Mouse (Mus musculus): Measurements from ENCODE around the gene Ankrd44.

Ankrd44 gene

DNA sequence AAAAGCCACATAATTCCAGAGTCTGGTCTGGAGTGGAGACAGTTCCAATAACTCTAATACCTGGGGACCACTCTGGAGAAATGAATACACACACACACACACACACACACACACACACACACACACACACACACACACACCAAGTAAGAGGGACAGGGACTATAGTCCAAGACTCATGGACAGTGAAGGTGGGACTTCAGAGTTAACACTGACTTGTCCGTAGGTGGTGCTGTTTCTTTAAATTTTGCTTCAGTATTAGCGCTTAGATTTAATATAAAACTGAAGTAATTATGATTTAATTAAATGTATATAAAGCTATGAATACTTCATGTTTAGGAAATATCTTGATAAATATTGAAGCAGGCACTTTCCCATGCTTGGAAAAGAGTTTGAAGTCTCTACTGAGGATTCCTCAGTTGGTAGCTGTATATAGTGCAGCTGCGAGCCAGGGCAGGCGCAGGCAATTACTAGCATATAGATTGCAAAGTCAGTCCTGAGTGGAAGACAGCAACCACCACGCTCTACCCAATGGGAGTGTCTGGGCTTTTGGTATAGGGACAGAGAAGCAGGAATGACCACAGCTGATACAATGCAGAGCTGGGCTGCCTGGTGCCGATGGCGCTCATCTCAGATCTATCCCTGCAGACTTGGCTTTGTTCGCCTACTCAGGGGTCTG lies 170.4 kb downstream of the Ankrd44 start:
- DNase-seq (ENCODE audit: low spot score): no peak

GRCm38 (mm10) chr1:54749961-54750360 lies 176.2 kb downstream of the Ankrd44 start:
- DNase-seq (ENCODE audit: low spot score): no peak

GRCm38 (mm10) chr1:54749516-54749915 lies 176.7 kb downstream of the Ankrd44 start:
- DNase-seq (ENCODE audit: low spot score): no peak

GRCm38 (mm10) chr1:54747785-54748420 lies 178.3 kb downstream of the Ankrd44 start:
- no peak for DNase-seq (ENCODE audit: low spot score)

GRCm38 (mm10) chr1:54745666-54746065 lies 180.5 kb downstream of the Ankrd44 start:
- no peak for DNase-seq (ENCODE audit: low spot score)

- no peak for DNase-seq (ENCODE audit: low spot score)
Observed at GRCm38 (mm10) chr1:54744171-54744570, 182.0 kb downstream of the Ankrd44 start.

GRCm38 (mm10) chr1:54743072-54743471 lies 183.1 kb downstream of the Ankrd44 start:
- no peak for DNase-seq (ENCODE audit: low spot score)

DNA sequence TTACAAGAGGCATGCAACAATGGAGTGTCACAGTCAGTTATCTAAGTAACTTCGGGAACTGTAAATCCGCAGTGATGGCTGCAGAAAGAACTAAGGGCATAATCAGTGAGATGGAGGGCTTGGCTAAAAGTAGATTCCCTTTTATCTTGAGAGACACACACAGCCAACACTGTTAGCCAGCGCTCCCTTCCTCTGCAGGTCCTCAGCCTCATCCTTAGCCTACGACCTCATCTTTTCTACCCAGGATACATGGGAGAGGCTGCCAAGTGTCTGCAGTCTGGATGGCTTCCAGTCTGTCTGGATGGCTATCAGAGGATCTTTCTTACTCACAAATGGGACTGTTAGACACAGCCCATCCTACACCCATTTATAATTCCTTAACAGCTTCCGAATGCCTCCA lies 185.3 kb downstream of the Ankrd44 start:
- DNase-seq (ENCODE audit: low spot score): no peak

GRCm38 (mm10) chr1:54737472-54737871 lies 188.7 kb downstream of the Ankrd44 start:
- DNase-seq (ENCODE audit: low spot score): no peak

DNA sequence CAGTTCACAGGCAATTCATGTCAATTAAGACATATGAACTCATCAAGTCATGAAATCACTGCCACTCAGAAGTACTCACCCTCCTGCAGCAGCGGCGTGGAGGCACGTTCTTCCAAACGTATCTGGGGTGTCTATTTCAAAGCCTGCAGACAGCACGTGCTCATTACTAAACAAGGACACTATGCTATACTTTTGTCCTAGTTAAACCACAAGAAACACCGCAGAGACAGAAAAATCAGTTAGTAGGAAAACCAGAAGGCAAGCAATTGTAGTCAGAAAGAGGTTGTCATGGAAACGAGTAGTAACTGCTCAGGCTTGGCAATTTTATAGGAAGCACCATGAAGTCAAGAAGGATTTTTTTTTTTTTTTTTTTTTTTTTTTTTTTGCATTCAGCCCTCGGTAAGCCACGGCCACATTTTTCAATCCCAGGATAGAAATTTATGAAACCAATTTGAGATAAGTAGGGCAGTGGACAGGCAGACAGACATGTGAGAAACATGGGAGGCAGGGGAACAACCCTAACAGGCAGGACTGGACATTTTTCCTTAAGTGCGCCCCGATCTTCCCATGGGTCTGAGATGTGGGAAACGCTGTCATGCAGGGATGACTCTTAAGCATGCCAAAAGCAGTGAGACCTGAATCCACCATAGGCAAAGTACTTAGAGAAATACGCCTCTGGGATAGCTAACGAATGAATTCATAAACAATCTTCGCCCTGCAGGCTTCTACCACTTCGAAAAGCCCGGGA lies 191.1 kb downstream of the Ankrd44 start:
- DNase-seq (ENCODE audit: low spot score): no peak

- no peak for DNase-seq (ENCODE audit: low spot score)
Observed at GRCm38 (mm10) chr1:54729316-54729715, 196.9 kb downstream of the Ankrd44 start.

DNA sequence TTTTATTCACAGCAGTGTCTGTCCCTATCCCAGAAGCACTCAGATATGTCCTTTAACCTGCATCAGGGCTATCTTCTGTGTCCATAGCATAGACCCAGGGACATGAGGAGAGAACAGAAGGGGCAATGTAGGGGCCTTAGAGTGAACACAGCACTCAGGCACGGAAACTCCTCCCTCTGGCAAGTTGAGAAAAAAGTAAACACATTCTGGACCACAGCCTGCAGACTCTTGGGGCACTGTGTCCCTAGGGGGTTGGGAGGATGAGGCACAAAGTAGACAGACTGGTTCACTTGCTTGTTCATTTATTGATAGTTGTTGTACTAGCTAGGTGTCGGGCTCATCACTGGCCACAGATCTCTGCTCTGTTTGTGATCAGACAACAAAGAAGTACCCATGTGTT lies 199.6 kb downstream of the Ankrd44 start:
- DNase-seq (ENCODE audit: low spot score): no peak

DNA sequence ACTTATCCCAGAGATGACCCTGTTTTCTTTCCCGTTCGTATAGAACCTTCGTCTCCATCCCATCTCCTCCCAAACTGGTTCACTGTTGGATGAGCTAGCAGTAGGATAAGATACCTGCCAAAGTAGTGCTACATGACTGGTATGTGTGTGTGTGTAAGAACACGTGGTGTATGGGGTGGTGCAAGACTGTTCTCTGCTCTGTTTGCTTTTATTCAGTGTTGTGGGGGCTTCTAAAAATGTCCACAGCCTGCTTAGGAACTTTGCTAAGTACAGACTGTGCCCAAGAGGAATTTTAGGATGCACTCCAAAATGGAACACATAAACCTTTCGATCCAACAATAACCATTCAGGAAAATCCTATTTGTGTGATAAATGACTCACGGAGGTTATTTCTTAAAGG lies 209.3 kb downstream of the Ankrd44 start:
- DNase-seq (ENCODE audit: low spot score): no peak

DNA sequence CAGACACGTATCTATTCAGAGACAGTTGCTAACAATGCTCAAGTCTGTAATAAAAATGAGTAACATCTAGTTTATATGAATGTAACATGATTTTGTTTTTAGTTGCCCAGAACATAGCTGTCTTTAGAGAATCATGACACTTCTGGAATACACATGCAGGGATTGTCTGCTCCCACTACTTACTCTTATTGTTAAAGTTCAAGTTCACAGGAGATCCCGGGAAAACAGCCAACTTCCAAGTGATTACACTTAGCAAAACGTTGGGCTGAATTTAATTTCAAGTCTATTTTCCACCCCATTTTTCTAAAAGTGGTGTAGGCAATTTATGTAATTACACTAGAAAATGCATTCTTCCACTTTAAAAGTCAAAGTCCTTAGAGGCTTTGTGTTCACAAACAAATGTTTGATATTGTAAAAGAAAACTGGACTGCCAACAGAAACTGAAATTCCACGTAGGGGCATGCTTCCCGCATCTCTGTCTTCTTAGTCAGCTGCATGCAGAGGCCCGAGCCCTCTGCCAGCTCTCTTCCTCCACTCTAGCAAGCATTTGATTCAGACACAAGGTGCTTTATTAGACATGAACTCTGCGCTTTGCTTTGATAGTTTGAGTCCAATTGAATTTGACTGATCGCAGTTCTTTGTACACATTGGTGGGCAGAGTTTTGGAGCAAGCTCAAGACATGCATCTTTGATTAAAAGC lies 211.0 kb downstream of the Ankrd44 start:
- no peak for DNase-seq (ENCODE audit: low spot score)

DNA sequence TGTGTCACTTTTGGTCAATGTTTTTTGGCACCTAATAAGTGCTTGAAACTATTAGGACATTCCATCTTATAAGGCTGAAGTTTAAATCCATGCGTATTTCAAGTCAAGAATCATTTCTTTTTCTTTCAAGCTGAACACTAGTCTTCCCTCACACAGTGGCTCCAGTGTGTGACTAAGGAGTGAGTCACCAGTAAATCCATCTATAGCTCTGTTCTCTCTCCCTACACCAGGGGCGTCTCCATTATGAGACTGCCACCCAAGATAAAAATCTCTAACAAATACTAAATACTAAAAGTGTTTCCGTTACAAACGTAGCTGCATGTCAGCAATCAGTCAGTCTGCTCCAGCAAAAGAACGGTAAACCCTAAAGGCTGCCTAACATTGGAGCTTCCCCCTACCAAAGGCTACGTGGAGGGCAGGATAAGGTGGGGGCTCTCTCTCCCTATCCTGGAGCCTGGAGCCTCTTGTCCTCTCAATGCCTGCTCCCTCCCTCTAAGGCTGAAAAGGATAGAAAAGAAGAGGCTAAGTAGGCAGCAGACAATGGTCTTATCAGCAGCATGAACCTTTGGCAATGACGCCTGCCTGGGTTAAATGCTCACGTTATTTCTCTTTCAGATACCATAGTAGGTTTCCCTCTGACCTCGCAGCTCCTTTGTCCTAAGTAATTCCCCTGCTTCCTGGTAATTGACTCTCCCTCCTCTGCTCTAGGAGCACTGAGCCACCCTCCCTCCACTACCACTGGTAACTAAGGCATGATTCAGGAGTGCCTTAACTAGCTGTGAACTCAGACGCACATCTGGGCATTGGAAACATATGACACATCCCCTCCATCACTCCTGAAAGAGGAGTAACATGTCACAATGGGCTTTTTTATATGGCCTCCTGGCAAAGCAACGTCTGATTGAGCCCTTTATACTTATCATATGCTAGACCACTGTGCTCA lies 212.7 kb downstream of the Ankrd44 start:
- DNase-seq (ENCODE audit: low spot score): no peak

DNA sequence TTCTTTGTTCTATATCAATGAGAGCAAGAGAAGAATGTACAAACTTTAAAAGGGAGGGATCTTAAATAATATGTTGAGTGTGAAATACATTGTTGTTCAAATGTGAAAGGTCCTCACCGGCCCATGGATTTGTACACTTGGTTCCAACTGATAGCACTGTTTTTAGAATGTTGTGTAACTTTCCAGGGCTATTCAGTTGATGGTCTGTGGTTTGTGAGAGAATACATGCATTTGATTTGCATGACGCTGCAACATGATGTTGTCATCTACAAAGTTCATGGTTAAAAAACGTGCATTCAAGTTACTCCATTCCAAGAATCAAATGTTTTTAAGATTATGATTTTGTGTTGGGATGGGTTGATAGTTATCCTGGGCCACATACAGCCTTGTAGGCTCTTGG lies 214.6 kb downstream of the Ankrd44 start:
- no peak for DNase-seq (ENCODE audit: low spot score)

GRCm38 (mm10) chr1:54710550-54710949 lies 215.6 kb downstream of the Ankrd44 start:
- no peak for DNase-seq (ENCODE audit: low spot score)

DNA sequence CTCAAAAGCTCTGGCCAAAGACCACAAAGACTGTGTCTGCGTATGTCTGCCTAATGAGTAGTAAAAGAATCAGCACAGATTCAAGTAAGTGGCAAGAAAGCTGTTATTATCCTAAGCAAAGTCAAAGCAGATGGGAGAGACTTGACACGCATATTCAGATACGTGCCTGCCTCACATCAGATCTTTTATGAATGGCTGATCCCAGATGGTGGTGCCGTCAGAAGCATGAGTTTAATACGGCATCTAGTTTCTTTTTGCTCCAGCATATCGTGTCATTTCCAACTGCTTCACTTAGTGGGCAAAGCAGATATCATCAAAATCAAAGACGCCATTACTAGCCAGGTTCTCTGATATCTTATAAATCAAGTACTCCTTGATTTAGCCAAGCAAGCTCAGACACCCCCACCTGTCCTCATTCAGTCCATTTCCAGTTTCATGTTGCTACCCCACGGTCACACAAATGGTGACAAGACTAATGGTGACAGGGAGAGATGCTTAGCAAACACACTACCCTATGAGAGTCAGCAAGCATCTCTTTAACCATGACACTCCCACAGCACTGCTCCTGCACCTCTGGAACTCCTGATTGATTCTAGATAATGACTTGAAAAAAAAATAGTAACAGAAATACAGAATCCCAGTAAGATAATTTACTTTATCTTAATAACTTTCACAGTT lies 218.2 kb downstream of the Ankrd44 start:
- peak; percentile 26 for DNase-seq (ENCODE audit: low spot score)

GRCm38 (mm10) chr1:54707036-54707887 lies 218.9 kb downstream of the Ankrd44 start:
- no peak for DNase-seq (ENCODE audit: low spot score)

DNA sequence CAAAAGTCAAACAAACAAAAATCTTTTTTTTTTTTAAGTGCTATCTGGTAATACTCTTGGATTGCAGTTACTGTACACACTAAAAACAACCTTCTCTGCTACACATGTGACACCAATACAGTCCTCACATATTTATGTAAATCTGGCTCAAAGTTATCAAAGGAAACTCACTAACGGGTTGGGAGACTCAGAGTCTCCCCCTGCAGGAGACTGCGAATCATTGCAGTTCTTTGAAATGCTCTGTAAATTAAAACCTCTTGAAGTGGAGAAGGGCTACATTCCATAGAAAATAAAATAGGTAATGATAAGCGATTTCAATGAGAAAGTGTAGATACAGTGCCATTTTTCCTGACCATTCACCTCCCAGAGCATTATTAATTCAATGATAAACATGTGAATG lies 219.6 kb downstream of the Ankrd44 start:
- DNase-seq (ENCODE audit: low spot score): no peak

Data from layer of hippocampus, adult 9-10 months (tissue).